Mouse (Mus musculus) inflammation-experienced regulatory T-cells, adult 6 months (primary cell): Measurements from ENCODE around the gene Serpinb8. TPM values are rescaled to one million over a fixed set of nuclear protein-coding genes. Genes with fewer than 3 reads are reported as not detected.

ENCODE experiments used
- ATAC-seq: one replicate; pipeline ENCODE4 v1.8.0; 2017
- polyA plus RNA-seq, 3 experiments: library from polyadenylated mRNA; unstranded; fragments of 100-300 nt; shearing (Covaris generic); gene quantifications; one replicate each; pipeline ENCODE4 v1.2.1; 2017

The Serpinb8 gene
- polyA plus RNA-seq = under 1 TPM in 1 of 3 experiments, not detected in 2; 0.89 TPM

DNA sequence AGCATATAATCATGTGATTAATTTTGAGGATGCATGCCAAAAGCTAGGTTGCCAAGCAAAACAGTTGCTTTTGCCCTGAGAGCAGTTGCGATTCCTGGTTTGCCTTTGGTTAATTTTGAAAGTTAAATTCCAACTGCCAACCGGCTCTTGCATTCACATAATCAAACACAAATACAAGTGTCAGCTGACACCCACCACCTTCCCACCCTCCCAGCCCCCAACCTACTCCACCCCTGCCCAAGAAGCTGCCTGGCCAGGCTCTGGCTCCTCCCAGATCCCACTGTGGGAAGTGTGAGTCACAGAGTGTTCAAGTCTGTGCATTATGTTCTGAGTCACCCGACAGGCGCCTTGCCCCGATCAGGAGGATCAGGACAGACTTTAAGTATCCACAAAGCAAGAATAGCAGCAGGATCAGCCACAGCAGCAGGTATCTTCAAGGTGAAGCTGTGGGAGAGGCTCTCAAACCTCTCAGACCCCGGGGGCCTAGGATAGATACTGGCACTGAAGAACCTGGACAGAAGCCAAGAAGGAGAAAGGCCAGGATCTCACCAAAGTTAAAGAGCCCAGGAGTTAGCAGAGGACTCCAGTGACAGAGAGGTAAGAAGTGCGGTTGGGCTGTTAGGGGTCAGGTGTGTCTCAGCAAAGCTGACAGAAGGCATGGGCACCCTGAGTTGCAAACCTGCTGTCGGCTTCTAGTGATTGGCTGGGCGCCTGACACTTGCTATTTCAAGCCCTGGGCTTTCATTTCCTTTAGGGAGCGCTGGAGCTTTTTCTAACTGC is at the start of gene Serpinb8:
Gene Serpinb8 (plus strand): TSS at position 316 of the 780 bp plus-strand sequence.
- no peak for ATAC-seq

DNA sequence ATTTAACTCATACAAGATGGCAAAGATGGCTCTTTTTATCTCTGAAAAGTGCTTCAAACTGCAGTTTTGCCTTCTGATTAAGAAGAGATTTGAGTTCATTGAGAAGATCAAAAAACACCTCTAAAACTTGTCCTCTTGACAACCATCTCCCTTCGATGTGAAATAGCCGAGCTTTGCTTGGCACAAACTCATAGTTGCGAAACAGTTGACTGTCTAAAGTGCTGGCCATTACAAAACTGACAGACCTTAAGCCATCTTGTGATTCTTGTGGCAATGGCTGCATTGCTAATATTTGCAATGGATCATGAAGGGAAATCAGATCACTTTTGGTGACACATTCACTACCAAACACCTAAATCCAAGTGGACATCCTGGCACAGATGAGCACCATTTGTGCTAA is 30.3 kb upstream of the Serpinb8 start:
- no peak for ATAC-seq

DNA sequence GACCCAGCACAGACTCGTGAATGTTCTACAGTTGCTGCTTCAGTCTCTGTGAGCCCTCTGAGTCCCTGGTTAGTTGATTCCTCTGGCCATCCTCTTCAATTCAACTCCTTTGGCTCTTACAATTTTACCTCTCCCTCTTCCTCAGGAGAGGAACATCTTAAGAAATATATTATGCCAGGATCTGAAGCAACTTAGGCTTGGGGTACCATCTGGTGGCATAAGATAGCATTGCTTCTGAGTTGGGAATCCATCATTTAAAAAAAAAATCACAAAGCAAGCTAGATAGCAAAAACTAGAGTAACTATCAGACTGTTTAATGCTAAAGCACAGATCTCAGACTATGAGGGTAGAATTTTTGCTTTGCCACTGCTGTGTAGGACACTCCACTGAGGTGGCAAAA is 27.7 kb upstream of the Serpinb8 start:
- no peak for ATAC-seq

DNA sequence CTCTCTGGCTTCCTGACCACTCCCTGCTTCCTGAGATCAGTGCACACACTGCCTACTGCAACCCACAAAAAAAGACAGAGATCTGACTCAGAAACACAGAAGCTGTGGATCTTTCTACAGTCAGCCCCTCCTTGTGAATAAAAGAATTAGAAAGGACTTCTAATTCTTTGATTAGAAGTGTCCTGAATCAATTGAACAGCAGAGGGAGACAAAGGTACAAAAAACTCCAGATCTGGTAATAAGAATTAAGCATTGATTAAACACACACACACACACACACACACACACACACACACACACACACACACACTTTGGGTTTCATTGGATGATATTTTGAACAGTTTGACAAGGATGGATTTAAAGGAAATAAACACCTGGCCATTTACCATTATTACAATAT is 24.2 kb upstream of the Serpinb8 start:
- ATAC-seq = no peak

DNA sequence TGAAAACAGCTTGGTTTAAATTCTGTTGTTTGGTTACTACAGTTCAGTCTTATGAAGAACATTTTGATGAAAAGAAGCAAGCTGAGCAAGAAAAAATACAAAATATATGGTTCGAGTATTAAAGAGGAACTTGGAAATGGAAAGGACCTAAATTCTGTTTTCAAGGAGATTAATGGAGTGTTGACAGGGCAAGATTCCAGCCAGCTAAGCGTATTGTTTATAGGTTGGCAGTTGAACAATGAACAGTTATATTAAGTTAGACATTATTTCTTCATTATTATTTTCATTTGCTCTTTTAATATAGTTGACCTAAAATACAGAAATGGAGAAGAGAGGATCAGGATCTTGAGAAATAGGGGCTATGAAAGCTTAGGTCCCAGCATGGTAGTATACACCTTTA is 13.7 kb upstream of the Serpinb8 start:
- no peak for ATAC-seq

DNA sequence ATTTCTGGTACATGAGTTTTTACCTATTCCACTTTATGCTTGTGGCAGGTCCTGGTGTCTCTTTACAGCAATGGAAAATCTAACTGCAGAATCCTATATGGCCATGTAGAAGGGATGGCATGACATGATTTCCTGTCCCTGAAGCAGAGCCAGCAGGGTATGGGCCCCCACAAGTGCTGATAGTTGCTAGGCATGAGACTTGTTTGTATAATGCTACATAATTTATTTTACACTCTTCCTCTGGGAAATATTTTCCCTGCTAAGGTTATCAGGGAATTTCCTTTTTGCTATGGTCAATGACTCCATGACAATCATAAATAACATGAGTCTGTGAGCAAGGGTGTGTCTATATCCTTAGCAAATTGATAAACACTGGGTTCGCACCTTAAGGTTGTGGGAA is 12.3 kb upstream of the Serpinb8 start:
- no peak for ATAC-seq

DNA sequence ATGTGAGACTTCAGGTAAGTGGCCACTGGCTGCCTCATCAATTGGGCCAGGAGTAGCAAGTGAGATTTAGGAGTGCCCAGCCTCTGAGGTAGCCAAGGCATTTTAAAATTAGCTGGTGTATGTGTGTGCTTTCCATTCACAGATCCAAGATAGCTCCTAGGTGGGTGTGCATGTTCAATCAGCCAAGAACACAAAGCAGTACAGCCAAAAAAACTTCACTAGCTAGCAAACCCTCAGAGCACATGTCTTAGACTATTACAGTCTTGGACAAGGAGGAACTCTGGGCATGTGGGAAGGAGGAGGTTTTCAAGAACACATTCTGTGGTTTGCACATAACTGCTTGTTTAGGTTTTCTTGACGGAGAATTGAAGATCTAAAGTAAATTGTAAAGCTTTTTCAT is 8.6 kb upstream of the Serpinb8 start:
- ATAC-seq = no peak

DNA sequence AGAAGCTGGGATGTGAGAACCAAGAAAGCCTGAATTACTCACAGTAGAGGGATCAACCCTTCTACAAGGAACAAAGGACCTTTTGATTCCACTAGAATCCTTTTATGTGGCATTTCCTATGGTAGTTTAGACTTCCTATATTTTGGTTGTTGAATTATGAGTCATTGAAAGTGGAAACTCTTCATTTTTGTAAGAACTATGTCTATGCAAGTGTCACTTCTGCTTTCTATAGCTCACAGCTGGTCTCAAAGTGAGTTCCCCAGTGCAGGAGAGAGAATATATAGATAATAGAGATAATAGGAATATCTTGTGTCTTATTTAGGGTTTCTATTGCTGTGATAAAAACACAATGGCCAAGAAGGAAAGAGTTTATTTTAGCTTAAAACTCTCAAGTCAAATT is 6.9 kb upstream of the Serpinb8 start:
- ATAC-seq = no peak

DNA sequence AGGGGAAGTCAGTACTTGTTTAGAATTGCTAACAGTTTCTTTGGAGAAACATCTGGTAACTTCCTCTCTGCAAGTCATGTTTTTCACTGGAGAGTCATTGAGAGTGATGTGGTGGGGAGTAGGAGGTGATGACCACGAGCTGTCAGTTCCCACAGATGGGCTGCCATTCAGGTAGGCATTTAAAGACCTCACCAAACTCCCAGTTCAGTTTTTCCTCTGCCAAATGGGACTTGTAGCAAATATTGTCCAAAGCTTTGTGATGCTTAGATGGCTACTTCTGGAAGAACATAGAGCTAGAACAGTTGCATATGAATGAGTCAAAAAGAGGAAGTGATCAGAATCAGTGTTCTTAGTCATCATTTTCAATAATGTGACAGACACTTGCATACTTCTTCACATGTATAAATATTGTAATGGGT is 5.8 kb upstream of the Serpinb8 start:
- ATAC-seq = no peak

DNA sequence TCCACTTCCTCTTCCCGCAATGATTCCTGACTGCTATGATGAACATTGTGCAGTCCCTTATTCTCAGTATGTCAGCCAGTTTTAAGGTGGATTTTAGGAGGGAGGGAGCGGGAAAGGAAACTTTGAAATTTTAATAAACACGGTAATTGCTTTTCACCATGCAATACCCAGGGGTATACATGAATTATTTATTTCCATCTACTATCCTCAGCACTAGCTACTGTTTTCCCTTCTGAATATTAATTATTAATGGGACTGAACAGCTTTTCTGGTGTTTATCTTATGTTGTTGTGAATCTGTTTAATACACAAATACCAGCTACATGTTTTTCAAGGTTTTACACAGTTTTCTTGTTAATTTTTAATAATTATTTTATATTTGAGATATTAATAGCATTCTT is 4.9 kb upstream of the Serpinb8 start:
- no peak for ATAC-seq

DNA sequence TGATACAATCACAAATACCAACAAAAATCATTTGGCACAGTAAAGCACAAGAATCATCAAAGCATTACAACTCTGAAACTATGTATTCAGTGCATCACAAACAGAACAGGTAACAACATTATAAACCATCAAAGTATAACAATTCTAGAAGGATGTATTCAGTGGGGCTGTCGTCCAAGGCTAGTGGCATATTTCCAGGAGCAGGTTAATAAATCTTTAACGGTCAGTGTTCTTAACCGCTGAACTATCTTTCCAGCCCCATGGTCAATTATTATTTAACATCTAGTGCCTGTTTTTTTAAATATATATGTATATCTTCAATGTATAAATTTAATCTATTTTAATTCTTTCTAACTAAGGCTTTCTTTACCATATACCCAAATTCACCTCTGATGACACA is 3.6 kb upstream of the Serpinb8 start:
- ATAC-seq = no peak

DNA sequence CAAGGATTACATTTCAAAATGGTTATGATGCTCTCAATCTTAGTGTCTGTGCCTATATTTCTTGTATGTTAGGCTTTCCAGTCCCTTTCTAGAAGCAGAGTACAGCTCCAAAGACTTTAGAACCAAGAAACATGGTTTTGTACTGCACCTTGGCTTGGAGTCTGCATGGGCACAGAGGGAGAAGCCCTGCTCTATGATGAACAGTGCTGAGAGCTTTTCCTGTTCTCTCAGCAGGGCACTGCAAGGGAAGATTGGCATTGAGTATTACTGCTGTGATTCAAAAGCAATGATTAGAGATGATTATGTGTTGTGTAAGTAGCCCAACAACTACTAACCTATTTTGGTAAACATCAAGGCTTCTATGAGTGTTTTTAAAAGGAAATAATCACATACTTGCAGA is 1.6 kb upstream of the Serpinb8 start:
- ATAC-seq = no peak

DNA sequence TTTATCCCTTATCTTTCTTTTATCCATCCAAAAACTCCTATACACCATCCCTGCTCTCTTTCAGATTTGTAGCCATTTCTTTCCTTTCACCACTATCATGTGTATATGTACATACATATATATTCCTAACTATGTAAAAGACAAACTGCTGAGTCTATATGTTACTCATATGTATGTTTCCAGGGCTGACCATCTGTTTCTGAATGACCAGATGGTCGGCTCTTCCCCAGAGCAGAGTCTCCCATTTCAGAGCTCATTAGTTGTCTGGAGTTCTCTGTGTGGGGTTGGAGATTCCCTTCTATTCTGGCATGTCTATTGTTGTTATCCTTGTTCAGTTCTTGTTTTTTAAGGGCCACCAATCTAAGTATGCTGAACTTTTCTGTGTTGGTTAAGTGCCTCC is 1.2 kb upstream of the Serpinb8 start:
- no peak for ATAC-seq

DNA sequence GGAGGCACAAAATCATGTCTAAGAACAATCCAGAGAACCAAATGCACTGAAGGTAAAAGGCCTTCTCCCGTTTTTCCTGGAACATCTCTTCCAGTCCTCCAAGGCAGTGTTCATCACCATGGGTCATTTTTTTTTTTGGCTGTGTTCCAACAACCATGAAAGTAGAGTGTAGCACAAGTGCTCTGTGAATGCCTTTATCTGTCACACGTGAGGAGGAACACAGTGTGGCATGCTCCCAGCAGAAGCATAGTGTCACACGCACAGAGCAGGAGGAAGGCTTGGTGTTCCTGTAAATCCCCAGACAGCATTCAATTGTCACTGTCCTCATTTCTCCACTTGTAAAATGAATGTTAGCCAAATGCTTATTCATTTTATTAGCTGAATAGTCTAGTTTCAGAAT is 2.8 kb downstream of the Serpinb8 start:
- ATAC-seq = no peak

DNA sequence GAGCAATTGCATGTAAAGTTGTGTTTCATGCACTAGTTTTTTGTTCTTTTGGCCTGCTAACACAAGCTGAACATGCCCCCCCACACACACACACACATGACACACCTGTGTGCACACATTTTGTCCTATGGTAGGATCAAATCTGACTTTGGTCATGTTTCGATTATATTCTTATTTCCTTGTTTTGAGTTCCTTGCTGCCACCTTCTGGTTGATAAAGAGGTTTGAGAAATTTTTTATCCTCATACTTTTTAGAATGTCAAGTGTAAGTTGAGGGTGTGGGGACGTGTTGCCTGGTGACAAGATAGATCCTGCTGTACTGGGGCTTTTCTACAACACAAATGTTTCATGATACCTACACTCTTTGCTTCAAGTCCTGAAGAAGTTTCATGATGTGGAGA is 3.7 kb downstream of the Serpinb8 start:
- no peak for ATAC-seq

DNA sequence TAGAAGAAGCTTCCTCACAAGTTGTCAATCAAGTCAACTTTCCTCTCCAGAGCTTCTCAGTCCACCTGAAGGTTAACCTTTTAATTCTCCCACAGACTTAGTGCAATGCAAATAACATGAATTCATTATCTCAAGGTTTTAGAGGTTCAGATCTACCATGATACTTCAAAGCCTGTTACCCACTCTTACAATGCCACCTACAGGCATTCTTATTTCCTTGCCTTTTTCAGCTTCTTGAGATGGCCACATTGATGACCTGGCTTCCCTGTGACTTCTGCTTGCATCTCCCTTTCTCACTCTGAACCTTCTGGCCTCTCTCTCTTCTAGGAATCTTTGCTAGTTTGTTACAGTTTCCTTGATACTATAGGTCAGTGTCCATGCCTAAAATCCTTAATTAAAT is 7.1 kb downstream of the Serpinb8 start:
- no peak for ATAC-seq

DNA sequence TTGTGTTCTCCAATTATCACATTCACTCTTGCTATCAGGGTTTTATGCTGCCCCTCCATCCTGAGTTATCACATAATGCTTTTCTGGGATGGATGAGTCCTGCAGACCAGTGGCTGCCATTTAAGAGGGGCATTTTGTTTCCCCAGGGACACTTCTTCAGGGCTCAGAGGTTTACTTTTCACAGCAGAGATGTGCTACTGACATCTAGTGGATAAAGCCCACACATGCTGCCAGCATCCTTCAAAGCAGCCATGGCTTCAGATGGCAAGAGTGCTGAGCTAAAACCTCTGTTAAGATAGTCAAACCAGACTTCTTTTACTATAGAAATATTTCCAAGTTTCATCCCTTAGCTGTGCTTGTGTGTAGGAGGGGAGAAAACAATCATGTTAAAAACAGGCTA is 8.7 kb downstream of the Serpinb8 start:
- ATAC-seq = no peak

DNA sequence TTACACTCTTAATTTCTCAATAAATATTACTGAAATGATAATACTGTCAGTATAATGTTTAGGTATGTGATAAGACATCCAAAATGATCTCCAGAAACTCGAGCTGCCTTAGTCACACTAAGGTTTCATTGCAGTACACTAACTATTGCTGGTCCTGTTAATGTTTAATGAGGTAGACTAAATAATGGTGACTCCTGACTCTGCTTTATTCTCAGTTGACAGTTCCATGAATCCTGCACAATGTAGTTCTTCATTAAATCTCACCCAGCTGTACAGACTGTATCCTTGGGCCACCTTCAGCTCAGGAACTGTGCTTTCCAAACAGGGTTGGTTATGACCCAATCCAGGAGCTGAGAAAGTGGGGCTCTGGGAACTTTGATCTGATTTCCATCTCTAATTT is 19.1 kb downstream of the Serpinb8 start:
- ATAC-seq = no peak

DNA sequence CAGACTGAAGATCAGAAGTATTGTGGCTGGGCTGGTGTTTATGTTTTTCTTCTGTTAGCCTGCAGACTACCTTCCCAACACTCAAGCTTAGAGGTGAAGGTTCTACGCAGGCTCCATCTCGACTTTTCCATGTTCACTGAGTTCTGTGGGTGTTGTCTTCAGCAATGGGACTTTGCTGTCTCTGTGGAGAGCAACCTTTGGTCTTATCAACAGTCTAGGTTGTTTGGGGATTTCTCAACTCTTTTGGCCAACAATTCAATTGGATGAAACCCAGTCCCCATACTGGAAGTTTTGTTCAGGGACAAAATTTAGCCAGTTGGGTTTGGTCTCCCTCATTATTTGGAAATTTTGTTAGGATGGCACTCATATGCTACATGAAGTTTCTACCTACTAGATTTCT is 24.3 kb downstream of the Serpinb8 start:
- no peak for ATAC-seq

DNA sequence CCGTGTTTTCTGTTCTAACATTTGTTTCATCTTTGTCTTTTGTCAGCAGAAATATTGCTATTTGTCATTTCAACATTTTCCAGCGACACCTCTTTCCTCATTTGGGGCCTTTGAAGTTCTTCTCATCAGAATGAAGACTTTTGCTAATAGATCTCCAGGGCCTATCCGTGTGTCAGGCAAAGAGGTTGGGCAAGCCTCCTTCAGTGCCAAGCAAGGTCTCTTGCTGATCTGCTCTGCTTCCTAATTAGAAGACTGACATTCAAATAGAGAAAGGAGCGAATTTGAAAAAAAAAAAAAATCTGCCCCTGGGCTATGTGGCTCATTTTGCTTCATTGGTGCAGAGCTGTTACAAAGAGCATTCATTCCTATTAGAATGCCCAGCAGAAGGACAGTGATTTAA is 32.2 kb downstream of the Serpinb8 start:
- no peak for ATAC-seq

DNA sequence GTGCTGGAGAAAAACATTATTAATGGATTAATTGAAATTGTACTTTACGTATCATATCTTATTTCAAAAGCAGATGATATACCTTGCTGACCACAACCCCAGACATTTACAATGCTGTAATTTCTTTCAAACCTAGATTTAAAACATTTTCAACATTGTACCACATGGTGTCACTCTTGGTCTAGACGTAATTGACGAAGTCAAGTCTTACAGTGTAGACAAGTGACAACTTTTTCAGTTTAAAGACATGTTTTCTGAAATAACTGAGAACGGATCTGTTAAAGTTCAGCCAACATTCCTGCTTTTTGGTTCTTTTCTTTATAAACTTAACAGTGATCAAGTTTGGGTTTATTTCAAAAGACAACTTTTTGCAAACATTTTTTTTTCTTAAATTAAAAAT is 46.1 kb downstream of the Serpinb8 start:
- ATAC-seq = no peak

DNA sequence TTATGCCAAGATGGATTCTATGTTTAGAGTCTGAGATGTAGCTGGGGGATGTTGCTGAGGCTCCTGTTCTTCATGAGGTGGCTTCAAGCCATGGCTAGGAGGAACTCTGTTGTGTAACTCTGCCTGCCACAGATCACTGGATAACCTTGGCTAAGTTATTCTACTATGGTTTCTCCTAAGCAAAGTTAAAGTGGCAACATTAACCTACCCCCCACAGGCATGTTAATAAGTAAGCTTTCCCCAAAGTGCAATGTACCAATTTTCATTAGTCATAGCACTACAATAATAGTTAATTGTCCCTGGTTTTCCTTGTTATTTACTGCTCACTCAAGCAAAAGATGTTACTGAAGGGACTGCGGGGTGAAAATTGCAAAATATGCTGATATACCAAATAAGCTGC is 48.2 kb downstream of the Serpinb8 start:
- no peak for ATAC-seq

DNA sequence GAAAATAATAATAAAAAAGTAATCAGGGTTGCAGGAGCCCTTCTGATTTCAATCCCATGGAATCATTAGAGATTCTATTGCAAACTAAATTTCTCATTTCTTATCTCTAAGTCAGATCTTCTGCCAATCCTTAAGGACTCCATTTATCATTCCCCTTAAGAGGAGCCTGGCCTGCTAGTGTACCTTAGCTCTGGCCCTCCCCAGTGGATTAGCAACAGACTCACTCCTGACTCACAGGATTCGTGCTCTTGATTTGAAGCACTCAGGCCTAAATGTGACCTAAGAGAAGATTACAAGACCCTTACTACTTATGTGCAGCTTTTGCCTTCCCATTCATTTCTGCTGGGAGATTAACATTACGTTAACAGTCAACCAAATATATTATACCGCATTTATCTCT is 48.7 kb downstream of the Serpinb8 start:
- ATAC-seq = no peak

DNA sequence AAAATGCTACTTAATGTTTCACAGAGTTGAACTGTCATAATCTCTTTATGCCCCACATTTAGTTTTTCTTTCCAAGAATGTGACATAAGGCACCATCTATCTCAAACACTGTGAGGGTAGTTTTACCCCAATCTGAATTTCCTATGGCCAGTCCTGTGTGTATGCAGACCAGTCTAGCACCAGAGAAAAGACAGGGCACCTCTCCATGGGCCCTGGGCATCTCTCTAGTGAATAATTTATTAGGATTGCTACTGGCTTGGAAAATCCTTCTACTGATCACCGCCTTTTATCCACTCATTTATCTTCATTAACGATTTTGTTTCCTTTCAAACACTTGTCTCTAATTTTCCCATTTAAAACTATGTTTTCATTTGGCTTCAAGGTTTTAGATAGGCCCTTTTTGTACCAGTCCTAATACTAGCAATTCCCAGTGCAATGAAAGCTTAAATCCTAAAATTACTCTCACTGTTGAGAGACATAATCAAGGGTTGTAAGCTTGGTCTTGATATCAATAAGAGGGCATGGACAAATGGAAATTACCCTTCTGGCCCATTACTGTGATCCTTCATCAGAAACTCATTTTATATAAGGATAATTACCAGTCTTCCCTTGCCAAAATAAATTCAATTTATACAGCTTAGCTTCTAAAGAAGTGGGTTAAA is 52.8 kb downstream of the Serpinb8 start:
- no peak for ATAC-seq

DNA sequence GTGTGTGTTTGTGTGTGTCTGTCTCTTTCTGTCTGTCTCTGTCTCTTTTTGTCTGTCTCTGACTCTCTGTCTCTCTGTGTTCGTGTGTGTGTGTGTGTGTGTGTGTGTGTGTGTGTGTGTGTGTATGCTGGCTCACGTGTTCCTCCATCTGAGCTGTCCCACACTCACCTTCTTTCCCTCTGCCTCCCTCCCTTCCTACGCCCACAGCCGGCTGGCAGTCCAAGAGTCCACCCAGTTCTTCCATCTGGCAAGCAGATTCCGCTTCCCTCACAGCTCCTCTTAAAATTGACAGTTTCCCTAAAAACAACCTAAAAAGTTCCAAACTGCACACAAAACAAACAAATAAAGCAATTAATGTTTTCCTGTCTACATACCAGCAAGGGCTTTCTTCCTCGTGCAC is 55.3 kb downstream of the Serpinb8 start:
- no peak for ATAC-seq
